Mouse (Mus musculus): ENCODE measurements at regions not wholly inside any gene's neighbourhood (a gene's known extent, or its start where the extent isn't known, plus 50 kb on each side); places are given as distances from the start of the nearest gene placed in this dataset.

- no peak for DNase-seq (ENCODE audit: extremely low spot score in 1 of 2, low spot score in 2 of 2)
- intact Hi-C loops (cut with DNase I), result no loop called here
Observed at GRCm38 (mm10) chr1:89352936-89353335, 101.7 kb upstream of the Agap1 start.

- intact Hi-C loops (cut with DNase I), result no loop called here
- DNase-seq (ENCODE audit: extremely low spot score in 1 of 2, low spot score in 2 of 2), result no peak
Observed at GRCm38 (mm10) chr1:89359257-89359656, 95.3 kb upstream of the Agap1 start.

GRCm38 (mm10) chr1:89364547-89365305 lies 89.9 kb upstream of the Agap1 start:
- no peak for DNase-seq (ENCODE audit: extremely low spot score in 1 of 2, low spot score in 2 of 2)
- intact Hi-C loops (cut with DNase I), result no loop called here

GRCm38 (mm10) chr1:89366891-89367290 lies 87.7 kb upstream of the Agap1 start:
- DNase-seq (ENCODE audit: extremely low spot score in 1 of 2, low spot score in 2 of 2), result no peak
- intact Hi-C loops (cut with DNase I), result no loop called here

GRCm38 (mm10) chr1:89373806-89374205 lies 80.8 kb upstream of the Agap1 start:
- intact Hi-C loops (cut with DNase I), result no loop called here
- no peak for DNase-seq (ENCODE audit: extremely low spot score in 1 of 2, low spot score in 2 of 2)

GRCm38 (mm10) chr1:89374271-89374670 lies 80.3 kb upstream of the Agap1 start:
- intact Hi-C loops (cut with DNase I), result no loop called here
- no peak for DNase-seq (ENCODE audit: extremely low spot score in 1 of 2, low spot score in 2 of 2)

GRCm38 (mm10) chr1:89382021-89382420 lies 72.6 kb upstream of the Agap1 start:
- intact Hi-C loops (cut with DNase I), result no loop called here
- DNase-seq (ENCODE audit: extremely low spot score in 1 of 2, low spot score in 2 of 2), result no peak

- DNase-seq (ENCODE audit: extremely low spot score in 1 of 2, low spot score in 2 of 2), result no peak
- intact Hi-C loops (cut with DNase I), result no loop called here
Observed at GRCm38 (mm10) chr1:89385111-89385510, 69.5 kb upstream of the Agap1 start.

- intact Hi-C loops (cut with DNase I), result no loop called here
- no peak for DNase-seq (ENCODE audit: extremely low spot score in 1 of 2, low spot score in 2 of 2)
Observed at GRCm38 (mm10) chr1:89392711-89393110, 61.9 kb upstream of the Agap1 start.

GRCm38 (mm10) chr1:89394471-89394870 lies 60.1 kb upstream of the Agap1 start:
- no peak for DNase-seq (ENCODE audit: extremely low spot score in 1 of 2, low spot score in 2 of 2)
- intact Hi-C loops (cut with DNase I), result no loop called here

- intact Hi-C loops (cut with DNase I), result no loop called here
- peak in 1 of 2 experiments; percentile 34 for DNase-seq (ENCODE audit: extremely low spot score in 1 of 2, low spot score in 2 of 2)
Observed at GRCm38 (mm10) chr1:89400734-89401202, 53.8 kb upstream of the Agap1 start.

- DNase-seq (ENCODE audit: extremely low spot score in 1 of 2, low spot score in 2 of 2), result no peak
- intact Hi-C loops (cut with DNase I), result no loop called here
Observed at GRCm38 (mm10) chr1:89402513-89403210, 51.9 kb upstream of the Agap1 start.

GRCm38 (mm10) chr1:89403551-89404050 lies 51.0 kb upstream of the Agap1 start:
- no peak for DNase-seq (ENCODE audit: extremely low spot score in 1 of 2, low spot score in 2 of 2)
- intact Hi-C loops (cut with DNase I), result no loop called here

Measured in left cerebral cortex, postnatal 10 days (tissue).